Mouse (Mus musculus): ENCODE data around the gene Zmynd10. TPM values are rescaled to one million over a fixed set of nuclear protein-coding genes. Genes with fewer than 3 reads are reported as not detected.
"Not testable (repeated sequence)": the region's sequence is repeated elsewhere in the genome, so short reads cannot be mapped to it uniquely, and the experiment has no call there.

The Zmynd10 gene
- polyA plus RNA-seq, 3 experiments from 2014 or later, result 1.8 to 2.9 (median 2.1) TPM

GRCm38 (mm10) chr9:107555701-107556100 lies 8.6 kb downstream of the Zmynd10 start:
- no peak for ATAC-seq

GRCm38 (mm10) chr9:107556346-107556745 lies 9.2 kb downstream of the Zmynd10 start:
- no peak for ATAC-seq

GRCm38 (mm10) chr9:107563029-107563581 lies 16.0 kb downstream of the Zmynd10 start, which contains the start of gene Tusc2:
Gene Tusc2 (plus strand): TSS chr9:107563255.
- ATAC-seq, result peak; percentile 97

GRCm38 (mm10) chr9:107565556-107565955 lies 18.5 kb downstream of the Zmynd10 start:
- not testable (repeated sequence) for ATAC-seq

GRCm38 (mm10) chr9:107566041-107566709 lies 19.1 kb downstream of the Zmynd10 start:
- ATAC-seq, result no peak

GRCm38 (mm10) chr9:107566855-107567254 lies 19.8 kb downstream of the Zmynd10 start:
- ATAC-seq, result no peak

- no peak for ATAC-seq
Measured at GRCm38 (mm10) chr9:107567702-107568319, 20.7 kb downstream of the Zmynd10 start, which contains the start of gene Hyal2. Gene Hyal2 (plus strand): TSS chr9:107567945.

GRCm38 (mm10) chr9:107568331-107569261 lies 21.5 kb downstream of the Zmynd10 start:
- peak; percentile 87 for ATAC-seq

GRCm38 (mm10) chr9:107569270-107569669 lies 22.2 kb downstream of the Zmynd10 start:
- peak; percentile 19 for ATAC-seq

GRCm38 (mm10) chr9:107570016-107570415 lies 22.9 kb downstream of the Zmynd10 start:
- ATAC-seq, result no peak

- no peak for ATAC-seq
Measured at GRCm38 (mm10) chr9:107570845-107571244, 23.7 kb downstream of the Zmynd10 start.

- no peak for ATAC-seq
Measured at GRCm38 (mm10) chr9:107571534-107572326, 24.6 kb downstream of the Zmynd10 start.

- no peak for ATAC-seq
Measured at GRCm38 (mm10) chr9:107572327-107572662, 25.2 kb downstream of the Zmynd10 start.

- ATAC-seq, result not testable (repeated sequence)
Measured at GRCm38 (mm10) chr9:107573774-107574173, 26.7 kb downstream of the Zmynd10 start.

GRCm38 (mm10) chr9:107575579-107576356 lies 28.7 kb downstream of the Zmynd10 start:
- ATAC-seq, result no peak

GRCm38 (mm10) chr9:107576357-107577107 lies 29.4 kb downstream of the Zmynd10 start, which contains the start of gene Hyal1:
Gene Hyal1 (plus strand): TSS chr9:107576927.
- no peak for ATAC-seq

GRCm38 (mm10) chr9:107577871-107578270 lies 30.8 kb downstream of the Zmynd10 start:
- ATAC-seq, result no peak

- no peak for ATAC-seq
Measured at GRCm38 (mm10) chr9:107578587-107578986, 31.5 kb downstream of the Zmynd10 start, which contains the start of gene Naa80. Gene Naa80 (plus strand): TSS chr9:107578887.

- no peak for ATAC-seq
Measured at GRCm38 (mm10) chr9:107579023-107579900, 32.2 kb downstream of the Zmynd10 start.

Measured in inflammation-experienced regulatory T-cells, adult 6 months (primary cell).